Mouse (Mus musculus): ENCODE data around the gene Rfx5.
"Not testable (repeated sequence)": the region's sequence is repeated elsewhere in the genome, so short reads cannot be mapped to it uniquely, and the experiment has no call there.

Rfx5 gene

GRCm38 (mm10) chr3:94953764-94954616, at the start of gene Rfx5:
TSS of gene Rfx5 (plus strand) at chr3:94954075.
- peak; percentile 92 for DNase-seq

- DNase-seq = not testable (repeated sequence)
Measured at GRCm38 (mm10) chr3:94904759-94905158, 49.1 kb upstream of the Rfx5 start.

- no peak for DNase-seq
Measured at GRCm38 (mm10) chr3:94906482-94906881, 47.4 kb upstream of the Rfx5 start.

- DNase-seq = no peak
Measured at GRCm38 (mm10) chr3:94911050-94911693, 42.7 kb upstream of the Rfx5 start.

- DNase-seq = no peak
Measured at GRCm38 (mm10) chr3:94913801-94914200, 40.1 kb upstream of the Rfx5 start.

GRCm38 (mm10) chr3:94915903-94916741, 37.8 kb upstream of the Rfx5 start:
- DNase-seq = no peak

GRCm38 (mm10) chr3:94917816-94918361, 36.0 kb upstream of the Rfx5 start:
- no peak for DNase-seq

- no peak for DNase-seq
Measured at GRCm38 (mm10) chr3:94918845-94919244, 35.0 kb upstream of the Rfx5 start.

GRCm38 (mm10) chr3:94921104-94921503, 32.8 kb upstream of the Rfx5 start:
- no peak for DNase-seq

GRCm38 (mm10) chr3:94922333-94922732, 31.5 kb upstream of the Rfx5 start:
- DNase-seq = no peak

- DNase-seq = no peak
Measured at GRCm38 (mm10) chr3:94924688-94925087, 29.2 kb upstream of the Rfx5 start.

GRCm38 (mm10) chr3:94926301-94926736, 27.6 kb upstream of the Rfx5 start:
- not testable (repeated sequence) for DNase-seq

- not testable (repeated sequence) for DNase-seq
Measured at GRCm38 (mm10) chr3:94928979-94929378, 24.9 kb upstream of the Rfx5 start.

- DNase-seq = not testable (repeated sequence)
Measured at GRCm38 (mm10) chr3:94930386-94931266, 23.2 kb upstream of the Rfx5 start.

- DNase-seq = not testable (repeated sequence)
Measured at GRCm38 (mm10) chr3:94931427-94932082, 22.3 kb upstream of the Rfx5 start.

- not testable (repeated sequence) for DNase-seq
Measured at GRCm38 (mm10) chr3:94932279-94932678, 21.6 kb upstream of the Rfx5 start.

GRCm38 (mm10) chr3:94932809-94933564, 20.9 kb upstream of the Rfx5 start, which contains the start of gene Selenbp1:
TSS of gene Selenbp1 (plus strand) at chr3:94933056.
- DNase-seq = no peak

GRCm38 (mm10) chr3:94933604-94934003, 20.3 kb upstream of the Rfx5 start:
- DNase-seq = not testable (repeated sequence)

- not testable (repeated sequence) for DNase-seq
Measured at GRCm38 (mm10) chr3:94934564-94934963, 19.3 kb upstream of the Rfx5 start.

GRCm38 (mm10) chr3:94935332-94935731, 18.5 kb upstream of the Rfx5 start:
- not testable (repeated sequence) for DNase-seq

Data from cerebellum, adult 8-10 months (tissue).